Mouse (Mus musculus): ENCODE measurements around the gene Plk5. TPM values are rescaled to one million over a fixed set of nuclear protein-coding genes. Genes with fewer than 3 reads are reported as not detected.
A peak's percentile ranks its signal among the peaks of the same experiment; 100 is the strongest.

Plk5 gene
- polyA plus RNA-seq, 1 experiment, result 0.68 TPM

DNA sequence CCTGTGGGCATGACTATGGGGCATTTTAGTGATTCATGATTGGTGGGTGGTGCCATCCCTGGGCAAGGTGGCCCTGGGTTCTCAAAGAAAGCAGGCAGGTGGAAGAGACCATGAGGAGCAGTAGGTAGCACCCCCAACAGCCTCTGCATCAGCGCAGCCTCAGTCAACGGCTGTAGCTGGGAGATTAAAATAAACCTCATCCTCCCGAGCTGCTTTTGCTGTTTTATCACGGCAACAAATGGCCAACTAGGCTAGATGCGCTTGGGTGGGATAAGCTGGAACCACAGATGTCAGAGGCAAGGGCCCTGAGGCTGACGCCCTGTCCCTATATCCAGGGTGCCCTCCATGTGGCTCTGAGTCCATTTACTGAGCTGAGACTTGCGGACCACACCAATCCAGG is 28.4 kb downstream of the Plk5 start:
- 79% methylated on average over 7 of the region's 7 CpGs for WGBS
- no peak for DNase-seq (ENCODE audit: low read depth, low spot score)

DNA sequence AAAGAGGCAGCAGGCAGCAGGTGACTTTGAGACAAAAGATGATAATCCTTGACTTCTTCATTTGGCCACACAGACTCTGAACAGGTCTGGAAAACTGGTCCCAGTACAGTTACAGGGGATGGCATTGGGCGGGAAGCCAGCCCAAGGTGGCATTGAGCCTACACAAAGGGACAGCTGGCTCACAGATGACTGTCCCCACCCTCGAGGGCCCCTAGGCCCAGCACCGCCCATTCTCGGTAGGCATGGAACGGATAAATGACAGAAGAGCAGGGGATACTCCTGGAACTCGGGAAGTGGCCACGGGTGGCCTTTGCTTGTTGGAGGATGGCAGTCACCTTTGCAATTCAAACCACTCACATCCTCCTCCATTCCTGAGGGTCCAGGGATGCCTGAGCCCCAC is 29.1 kb downstream of the Plk5 start:
- DNase-seq (ENCODE audit: low read depth, low spot score), result no peak
- WGBS, result 25% methylated on average over 7 of the region's 7 CpGs

DNA sequence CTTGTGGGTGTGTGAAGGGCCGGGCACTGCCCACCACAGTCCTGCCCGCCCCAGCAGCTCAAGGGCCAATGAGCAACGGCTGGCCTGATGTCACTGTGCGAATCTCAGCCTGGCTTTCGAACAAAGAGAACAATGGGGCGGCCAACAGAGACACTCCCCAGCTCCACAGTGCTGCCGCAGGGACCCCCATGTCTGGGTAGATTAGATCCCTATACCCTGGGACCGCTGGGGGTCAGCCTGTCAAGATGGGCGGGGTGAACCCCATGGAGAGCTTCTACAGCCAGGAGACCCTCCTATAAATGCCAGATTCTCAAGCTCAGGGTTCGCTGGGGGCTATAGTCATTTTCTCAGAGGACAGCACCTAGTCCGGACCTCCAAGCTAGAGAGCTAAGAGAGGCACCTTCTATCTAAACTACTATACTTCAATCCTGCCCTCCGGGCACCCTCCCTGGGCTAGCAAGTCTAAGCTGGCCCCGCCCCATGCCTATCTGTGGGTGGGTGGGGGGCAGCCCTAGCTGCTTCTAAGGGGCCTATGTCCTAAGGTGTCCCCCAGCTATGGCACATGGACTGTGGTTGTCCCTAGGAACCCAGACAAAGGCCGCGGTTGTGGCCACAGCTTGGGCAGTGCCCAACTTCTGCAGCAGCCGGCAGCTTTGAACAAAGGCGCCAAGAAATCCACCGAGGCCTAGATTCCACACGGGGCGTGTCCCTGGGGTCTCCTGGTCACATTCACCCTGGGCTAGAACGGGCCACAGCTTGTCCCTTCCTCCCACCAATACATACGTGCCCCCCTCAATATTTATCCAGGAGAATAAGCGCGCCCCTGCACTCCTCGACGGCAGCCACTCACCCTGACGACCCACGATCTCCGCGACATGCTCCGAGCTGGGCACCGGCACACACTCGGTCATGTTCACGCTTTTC is 29.8 kb downstream of the Plk5 start:
- 3% methylated on average over 34 of the region's 34 CpGs for WGBS
- no peak for DNase-seq (ENCODE audit: low read depth, low spot score)

DNA sequence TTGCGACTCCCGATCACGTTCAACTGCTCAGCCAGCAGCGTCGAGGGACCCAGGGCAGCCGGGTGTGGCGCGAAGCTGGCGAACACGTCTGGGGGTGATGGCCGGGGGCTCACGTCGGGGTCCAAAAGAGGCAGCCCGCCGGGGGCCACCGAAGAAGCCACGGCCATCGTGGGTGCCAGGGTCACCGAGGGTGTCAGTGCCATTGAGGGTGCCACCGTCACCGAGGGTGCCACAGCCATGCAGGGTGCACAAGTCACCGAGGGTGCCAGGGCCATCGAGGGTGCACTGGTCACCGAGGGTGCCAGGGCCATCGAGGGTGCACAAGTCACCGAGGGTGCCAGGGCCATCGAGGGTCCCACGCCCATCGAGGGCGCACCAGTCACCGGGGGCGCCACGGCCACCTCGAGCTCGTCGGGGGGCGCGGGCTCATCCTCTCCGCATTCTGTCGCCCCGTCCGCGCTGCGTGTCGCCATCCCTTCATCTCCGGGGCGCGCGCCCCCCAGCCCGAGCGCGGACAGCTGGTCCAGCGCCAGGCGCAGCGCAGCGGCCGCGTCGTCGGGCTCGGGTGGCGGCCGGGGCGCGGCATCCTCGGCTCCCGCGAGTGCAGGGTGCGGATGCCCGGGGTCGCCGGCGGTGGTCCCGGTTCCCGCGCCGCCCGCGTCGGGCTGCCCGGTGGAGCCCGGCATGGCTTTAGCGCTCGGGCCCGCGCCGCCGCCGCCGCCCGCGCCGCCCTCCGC is 30.6 kb downstream of the Plk5 start:
- DNase-seq (ENCODE audit: low read depth, low spot score), result no peak
- WGBS, result 2% methylated on average over 94 of the region's 94 CpGs

DNA sequence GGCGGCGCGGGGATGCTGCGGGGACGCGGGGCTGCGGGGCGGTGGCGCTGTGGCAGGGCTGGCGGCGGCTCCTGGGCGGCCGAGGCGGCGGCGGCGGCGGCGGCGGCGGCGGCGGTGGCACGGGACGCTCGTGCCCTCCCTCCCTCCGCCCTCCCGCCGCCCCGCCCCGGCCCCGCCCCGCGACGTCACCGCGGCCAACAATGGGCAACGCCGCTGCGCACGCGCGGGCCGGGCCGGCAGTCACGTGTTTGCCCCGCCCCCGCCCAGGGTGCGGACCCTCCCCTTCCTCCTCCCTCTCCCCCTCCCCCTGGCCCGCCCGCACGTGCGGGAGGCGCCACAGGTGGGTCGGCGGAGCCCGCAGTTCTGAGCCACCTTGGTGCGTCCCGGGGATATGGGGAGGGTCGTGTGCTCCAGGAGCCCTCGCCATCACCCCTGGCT is 31.3 kb downstream of the Plk5 start, which contains the start of gene Mex3d:
Gene Mex3d, minus strand, starts transcription at position 138 of the 438 bp plus-strand sequence.
- no peak for DNase-seq (ENCODE audit: low read depth, low spot score)
- 24% methylated on average over 48 of the region's 61 CpGs for WGBS

DNA sequence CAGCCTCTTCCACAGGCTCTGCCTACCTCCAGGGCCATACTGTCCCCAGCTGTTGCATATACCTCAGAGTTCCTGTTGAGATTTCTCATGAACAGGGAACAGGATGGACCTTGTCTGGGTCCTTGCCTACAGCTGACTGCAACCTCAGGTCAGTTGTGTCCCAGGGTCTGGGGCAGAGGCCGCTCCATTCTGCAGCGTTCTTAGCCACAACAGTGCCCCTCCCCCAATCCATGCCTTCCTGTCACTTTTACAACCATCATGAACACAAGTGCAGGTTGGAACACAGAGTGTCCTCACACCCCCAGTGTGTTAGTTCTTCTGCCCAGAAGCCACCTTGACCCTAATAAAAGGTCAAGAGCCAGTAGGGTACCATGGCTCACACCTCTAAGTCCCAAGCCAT is 32.5 kb downstream of the Plk5 start:
- 38% methylated on average over 2 of the region's 2 CpGs for WGBS
- no peak for DNase-seq (ENCODE audit: low read depth, low spot score)

DNA sequence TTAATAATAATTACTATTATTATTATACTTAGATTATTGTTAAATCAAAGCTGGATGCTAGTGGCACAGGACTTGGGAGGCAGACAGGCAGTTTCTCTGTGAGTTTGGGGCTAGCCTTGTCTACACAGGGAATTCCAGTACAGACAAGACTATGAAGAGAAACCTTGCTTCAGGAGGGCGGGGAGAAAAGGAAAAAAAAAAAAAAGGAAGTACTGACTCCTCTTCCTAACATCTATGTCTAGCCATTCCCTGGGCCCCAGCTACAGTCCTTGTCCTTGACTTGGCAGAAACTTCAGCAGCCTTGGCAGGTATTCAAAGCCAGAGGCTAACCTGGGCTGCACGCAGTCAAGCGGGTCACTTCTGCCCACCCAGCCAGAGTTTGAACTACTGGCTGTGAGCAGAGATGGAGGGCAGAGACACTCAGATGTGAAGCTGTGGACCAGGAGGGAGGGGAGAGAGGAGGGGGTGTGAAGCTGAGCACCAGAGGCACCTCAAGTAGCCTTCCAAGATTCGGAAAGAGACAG is 33.0 kb downstream of the Plk5 start:
- 64% methylated on average over 4 of the region's 4 CpGs for WGBS
- no peak for DNase-seq (ENCODE audit: low read depth, low spot score)

DNA sequence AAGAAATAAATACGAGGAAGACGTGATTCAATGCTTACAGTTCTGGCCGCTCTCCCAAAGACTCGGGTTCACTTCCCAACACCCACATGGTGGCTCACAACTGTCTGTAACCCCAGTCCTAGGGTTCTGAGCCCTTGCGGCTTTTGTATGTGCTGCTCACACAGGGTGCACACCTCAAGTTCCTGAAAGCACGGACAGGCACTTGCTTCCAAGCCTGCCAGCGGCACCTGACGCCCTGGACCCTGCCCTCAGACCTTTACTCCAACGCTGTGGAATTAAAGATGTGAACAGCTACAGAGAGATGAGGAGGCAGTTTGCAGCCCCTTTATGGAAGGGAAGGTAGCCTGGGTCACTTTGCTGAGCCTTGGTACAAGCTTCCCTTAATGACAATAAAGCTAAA is 34.4 kb downstream of the Plk5 start:
- 69% methylated on average over 9 of the region's 9 CpGs for WGBS

DNA sequence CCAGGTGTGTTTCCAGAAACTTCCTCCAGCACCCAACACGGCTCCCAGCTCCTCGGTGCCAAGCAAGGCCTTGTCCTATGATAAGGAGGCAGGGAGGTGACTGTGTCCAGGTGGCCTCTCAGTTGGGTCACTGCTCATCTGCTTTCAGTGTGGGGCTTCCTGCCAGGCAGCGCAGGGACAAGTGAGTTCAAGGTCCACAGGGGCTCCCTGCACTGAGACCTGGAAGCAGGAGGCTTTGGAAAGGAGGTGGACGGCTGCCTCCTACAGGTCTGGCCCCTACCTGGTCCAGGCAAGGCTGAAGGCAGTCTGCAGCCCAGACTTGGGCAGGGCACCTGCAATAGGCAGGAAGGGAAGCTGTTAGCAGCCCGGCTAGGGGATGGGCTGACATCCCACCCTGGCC is 36.4 kb downstream of the Plk5 start:
- no peak for DNase-seq (ENCODE audit: low read depth, low spot score)
- WGBS, result 84% methylated on average over 5 of the region's 5 CpGs

More for the DNA sequence above, 34.4 kb downstream of the Plk5 start:
- no peak for DNase-seq (ENCODE audit: low read depth, low spot score)

DNA sequence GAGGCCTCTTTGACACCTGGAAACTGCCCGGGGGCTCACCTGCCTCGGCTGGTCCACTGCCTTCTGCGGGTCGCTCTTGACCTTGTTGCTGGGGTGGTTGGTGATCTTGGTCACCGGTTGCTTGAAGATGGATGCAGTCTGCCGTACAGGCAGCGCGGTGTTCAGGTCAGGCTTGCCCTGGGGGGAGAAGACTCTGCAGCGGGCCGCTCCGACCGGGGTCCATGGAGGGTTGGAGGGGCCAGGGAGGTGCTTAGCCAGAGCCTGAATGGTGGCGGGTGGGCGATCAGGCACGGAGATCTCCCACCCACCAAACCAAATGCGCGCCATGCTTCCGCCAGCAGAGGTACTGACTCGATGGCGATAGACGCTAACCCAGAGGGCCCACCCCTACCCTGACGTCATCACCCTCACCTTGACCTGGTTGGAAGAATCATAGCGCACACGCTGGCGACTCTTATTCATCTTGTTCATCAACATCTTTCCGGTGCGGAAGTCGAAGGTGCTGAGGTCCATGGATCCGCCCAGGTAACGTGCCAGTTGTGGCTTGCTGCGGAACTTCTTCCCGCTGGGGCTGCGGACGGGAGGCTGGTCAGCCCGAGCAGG is 38.9 kb downstream of the Plk5 start:
- 96% methylated on average over 35 of the region's 35 CpGs for WGBS

DNA sequence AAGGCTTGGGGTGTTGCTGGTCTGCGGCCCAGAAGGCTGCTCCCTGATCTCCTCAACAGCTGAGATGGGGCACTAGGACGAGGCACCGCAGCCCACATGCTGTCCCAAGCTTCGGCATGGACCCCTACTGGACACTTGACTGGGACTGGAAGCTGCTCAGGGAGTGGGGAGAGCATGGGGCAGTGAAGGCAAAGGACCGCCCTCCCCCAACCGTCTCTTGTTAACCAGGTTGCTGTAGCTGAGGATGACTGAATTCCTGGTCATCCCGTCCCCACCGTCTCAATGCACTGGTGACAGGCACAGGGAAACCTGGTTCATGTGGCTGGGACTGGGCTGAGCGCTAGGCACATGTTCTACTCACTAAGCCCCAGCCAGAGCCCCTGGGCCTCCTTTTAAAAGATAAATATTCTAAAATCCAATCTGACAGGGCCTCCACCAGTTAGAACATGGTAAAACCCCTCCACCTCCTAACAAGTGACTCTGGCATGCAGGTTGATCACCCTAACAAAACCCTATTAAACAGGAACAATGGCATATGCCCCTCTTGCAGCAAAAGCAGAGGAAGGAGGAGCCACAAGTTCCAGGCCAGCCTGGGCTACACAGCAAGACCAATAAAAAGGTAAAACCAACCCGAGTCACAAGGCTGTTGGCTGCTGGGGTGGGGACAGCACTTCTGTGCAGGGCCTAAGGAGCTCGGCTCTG is 40.7 kb downstream of the Plk5 start:
- WGBS, result 85% methylated on average over 11 of the region's 11 CpGs
- DNase-seq (ENCODE audit: low read depth, low spot score), result no peak

More for the DNA sequence above, 38.9 kb downstream of the Plk5 start:
- no peak for DNase-seq (ENCODE audit: low read depth, low spot score)

DNA sequence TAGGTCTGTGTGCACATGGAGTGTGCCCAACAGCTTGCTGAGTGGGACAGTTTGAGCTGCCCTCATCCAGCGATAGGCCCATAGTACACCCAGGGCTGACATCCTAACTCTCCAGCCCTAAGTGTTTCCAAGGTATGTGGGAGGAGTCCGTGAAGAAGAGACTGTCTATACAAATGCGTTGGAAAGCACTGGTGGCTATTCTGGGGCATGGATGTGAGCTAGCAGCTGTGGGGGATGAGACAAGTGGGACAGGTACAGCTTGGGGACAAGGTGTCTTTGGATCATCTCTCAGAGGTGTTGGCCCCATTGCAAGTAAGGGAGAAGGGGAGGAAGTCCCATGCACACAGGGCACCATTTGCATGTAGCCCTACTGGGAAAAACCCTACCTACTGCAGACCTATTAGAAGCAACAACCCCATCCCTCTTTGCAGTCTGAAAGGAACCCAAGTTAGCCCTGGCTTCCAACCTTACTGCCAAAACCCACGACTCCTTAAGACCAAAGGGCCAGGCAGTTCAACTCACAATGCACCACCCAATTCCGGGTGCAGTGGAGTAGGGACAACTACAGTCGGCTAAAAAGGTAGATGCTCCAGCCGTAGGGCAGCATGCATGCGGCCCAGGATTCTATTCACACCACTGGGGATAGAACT is 41.4 kb downstream of the Plk5 start:
- WGBS, result 27% methylated on average over 8 of the region's 8 CpGs
- no peak for DNase-seq (ENCODE audit: low read depth, low spot score)

DNA sequence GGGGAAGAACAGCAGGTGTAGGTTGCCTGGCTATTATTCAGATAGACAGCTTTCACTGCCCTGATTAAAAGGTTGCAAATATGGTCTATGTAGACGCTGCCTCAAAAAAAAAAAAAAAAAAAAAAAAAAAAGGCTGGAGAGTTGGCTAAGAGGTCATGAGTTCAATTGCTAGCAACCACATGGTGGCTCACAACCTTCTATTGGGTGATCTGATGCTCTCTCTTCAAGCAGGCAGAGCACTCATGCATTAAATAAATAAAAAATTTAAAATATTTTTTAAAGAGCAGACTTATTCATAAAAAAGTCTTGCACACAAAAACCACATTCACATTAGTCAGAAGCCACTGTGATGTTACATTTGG is 41.9 kb downstream of the Plk5 start:
- DNase-seq (ENCODE audit: low read depth, low spot score), result no peak
- WGBS, result 0% methylated on average over 1 of the region's 1 CpGs

DNA sequence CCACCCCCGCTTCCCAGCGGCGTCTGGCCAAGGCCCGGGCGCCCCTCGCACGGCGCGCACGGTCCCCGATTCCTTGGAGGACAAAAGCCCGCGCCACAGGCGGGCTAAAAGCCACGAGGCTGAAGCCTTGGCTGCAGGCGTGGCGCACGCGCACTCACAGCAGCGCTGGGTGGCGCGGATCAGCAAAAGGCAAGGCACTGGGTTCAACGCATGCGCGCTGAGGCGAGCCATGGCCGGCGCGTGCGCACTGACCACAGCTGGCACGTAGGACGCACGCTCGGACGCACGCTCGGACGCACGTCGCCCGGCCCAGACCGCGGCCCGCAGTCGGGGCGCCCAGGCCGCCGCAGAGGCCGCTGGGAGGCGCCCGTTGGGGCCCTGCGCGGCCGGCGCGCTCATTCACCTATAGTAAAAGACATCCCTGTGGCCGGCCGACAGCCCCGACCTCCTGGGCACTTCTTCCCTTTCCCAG is 42.5 kb downstream of the Plk5 start:
- WGBS, result under 1% methylated on average over 59 of the region's 59 CpGs
- peak; percentile 84 for DNase-seq (ENCODE audit: low read depth, low spot score)

DNA sequence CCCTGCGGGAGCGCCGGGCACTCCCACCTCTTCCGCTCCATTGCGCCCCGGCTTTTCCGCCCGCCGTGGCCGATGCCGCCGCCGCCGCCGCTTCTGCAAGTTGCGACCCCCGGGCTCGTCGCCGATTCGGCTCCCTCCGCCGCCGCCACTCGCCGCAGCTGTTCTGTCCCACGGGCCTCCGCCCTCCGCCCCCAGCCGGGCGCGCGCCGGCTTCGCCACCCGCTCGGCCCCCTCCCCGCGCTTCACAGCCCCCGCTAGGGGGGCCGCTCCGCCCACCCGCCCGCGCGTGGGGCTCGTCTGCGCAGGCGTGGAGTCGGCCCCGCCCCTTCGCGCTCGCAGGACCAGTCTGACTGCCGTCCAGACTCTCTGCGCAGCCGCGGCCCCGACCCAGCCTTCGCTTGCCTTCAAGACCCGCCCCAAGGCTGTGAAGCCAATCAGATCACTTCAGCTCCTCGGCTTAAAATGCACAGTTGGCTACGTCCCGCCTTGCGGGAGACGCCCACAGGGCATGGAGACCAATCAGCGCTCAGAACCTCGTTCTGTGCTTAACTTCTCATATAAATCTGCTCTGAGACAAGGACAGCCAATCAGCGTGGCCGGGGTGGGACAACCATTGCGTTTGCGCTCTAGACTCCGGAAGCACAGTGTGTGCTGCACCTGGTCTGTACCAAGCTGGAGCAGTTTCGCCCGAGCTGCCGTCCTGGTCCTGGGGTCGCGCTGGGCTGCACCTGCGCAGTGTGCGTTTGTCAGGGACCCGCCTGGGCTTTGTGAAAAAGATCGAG is 43.1 kb downstream of the Plk5 start, which contains the start of gene Mbd3:
Gene Mbd3, minus strand, starts transcription at position 360 of the 782 bp plus-strand sequence.
- peak; percentile 99 for DNase-seq (ENCODE audit: low read depth, low spot score)
- under 1% methylated on average over 74 of the region's 82 CpGs for WGBS

DNA sequence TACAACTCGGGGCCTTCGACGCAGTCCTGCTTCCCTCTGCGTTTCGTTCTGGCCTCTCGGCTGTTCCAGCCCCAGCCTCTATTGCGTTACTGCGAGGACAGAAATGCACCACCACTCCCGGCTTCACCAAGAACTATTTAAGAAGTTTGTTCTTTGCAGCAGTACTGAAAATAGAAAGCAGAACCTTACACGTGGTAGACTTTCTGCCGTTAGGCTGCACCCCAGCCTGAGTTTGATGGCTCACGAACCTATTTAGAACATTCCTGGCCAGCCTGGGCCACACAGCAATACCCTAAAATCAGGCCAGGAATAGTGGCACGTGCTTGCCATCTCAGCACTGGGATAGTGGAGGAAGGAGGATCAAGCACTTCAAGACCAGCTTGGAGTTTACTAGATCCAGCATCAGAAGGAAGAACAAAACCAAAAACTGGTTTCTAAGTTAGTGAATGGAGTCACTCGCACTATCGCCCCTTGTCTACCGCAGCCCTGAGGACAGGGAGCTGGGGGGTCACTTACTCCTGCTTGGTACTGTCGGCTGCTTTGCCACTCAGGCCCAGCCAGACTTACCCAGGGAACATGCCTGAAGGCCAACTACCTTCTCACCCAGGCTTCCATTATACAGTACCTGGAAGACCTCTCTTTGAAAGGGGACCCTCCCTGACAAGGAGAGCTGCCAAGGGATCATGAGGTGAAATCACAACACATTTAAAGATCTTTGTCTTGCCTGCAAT is 43.9 kb downstream of the Plk5 start:
- WGBS, result 9% methylated on average over 17 of the region's 17 CpGs
- DNase-seq (ENCODE audit: low read depth, low spot score), result no peak

DNA sequence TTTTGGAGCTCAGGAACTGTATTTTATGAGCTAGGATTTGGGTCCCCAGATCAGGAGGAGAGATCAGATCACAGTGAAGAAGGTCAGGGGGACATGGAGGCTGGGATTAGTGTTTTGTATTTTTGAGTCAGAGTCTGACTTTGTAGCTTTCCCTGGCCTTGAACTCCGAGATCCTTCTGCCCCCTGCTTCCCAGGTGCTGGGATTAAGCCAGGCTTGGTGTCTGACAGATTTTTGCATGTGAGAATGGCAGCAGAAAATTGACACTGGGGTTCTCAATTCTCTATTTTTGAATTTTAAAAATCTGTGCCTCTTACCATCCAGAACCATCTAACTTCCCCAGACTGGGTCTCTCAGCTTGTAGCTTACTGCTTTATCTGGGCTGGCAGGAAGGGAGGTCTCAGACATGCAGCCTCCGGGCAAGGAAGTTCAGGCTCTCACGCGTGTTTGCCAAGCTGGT is 44.5 kb downstream of the Plk5 start:
- WGBS, result 67% methylated on average over 4 of the region's 4 CpGs
- DNase-seq (ENCODE audit: low read depth, low spot score), result no peak

Data from large intestine, adult 2 months (tissue).